Mouse (Mus musculus): ENCODE results near the gene Sbno1. TPM values are rescaled to one million over a fixed set of nuclear protein-coding genes. Genes with fewer than 3 reads are reported as not detected.

The Sbno1 gene
- polyA plus RNA-seq, 1 experiment = 47.6 TPM

GRCm38 (mm10) chr5:124338791-124339190, 87.0 kb downstream of the Sbno1 start:
- no peak overlapping the region for H3K4me3 ChIP-seq (ENCODE audit: insufficient read depth, low read depth, low read length)
- H3K27ac ChIP-seq (replicated peaks; ENCODE audit: low read depth, low read length) = no peak overlapping the region
- H3K4me1 ChIP-seq (ENCODE audit: control insufficient read depth, insufficient read depth, insufficient read length, low read length) = no peaks in the 10 kb centered on the region

- Histone ChIP-seq H3K4me1 (ENCODE audit: control insufficient read depth, insufficient read depth, insufficient read length, low read length) (no peaks in the 10 kb centered on the region), H3K27ac (replicated peaks; ENCODE audit: low read depth, low read length) (no peak overlapping the region)
Measured at GRCm38 (mm10) chr5:124337909-124338308, 87.9 kb downstream of the Sbno1 start.

GRCm38 (mm10) chr5:124337103-124337502, 88.7 kb downstream of the Sbno1 start:
- H3K4me3 ChIP-seq (ENCODE audit: insufficient read depth, low read depth, low read length) = no peak overlapping the region
- no peak overlapping the region for H3K27ac ChIP-seq (replicated peaks; ENCODE audit: low read depth, low read length)
- no peaks in the 10 kb centered on the region for H3K4me1 ChIP-seq (ENCODE audit: control insufficient read depth, insufficient read depth, insufficient read length, low read length)

More at GRCm38 (mm10) chr5:124337909-124338308, 87.9 kb downstream of the Sbno1 start:
- no peak overlapping the region for H3K4me3 ChIP-seq (ENCODE audit: insufficient read depth, low read depth, low read length)

- no peaks in the 10 kb centered on the region for H3K4me1 ChIP-seq (ENCODE audit: control insufficient read depth, insufficient read depth, insufficient read length, low read length)
- no peak overlapping the region for H3K4me3 ChIP-seq (ENCODE audit: insufficient read depth, low read depth, low read length)
- no peak overlapping the region; the same call in 1 of the 2 replicates for H3K27ac ChIP-seq (replicated peaks; ENCODE audit: low read depth, low read length)
Measured at GRCm38 (mm10) chr5:124334392-124334791, 91.4 kb downstream of the Sbno1 start.

- Histone ChIP-seq H3K4me1 (ENCODE audit: control insufficient read depth, insufficient read depth, insufficient read length, low read length) (no peaks in the 10 kb centered on the region), H3K27ac (replicated peaks; ENCODE audit: low read depth, low read length) (no peak overlapping the region), H3K4me3 (ENCODE audit: insufficient read depth, low read depth, low read length) (no peak overlapping the region)
Measured at GRCm38 (mm10) chr5:124330086-124330485, 95.7 kb downstream of the Sbno1 start.

- peak within 1 kb of the TSS; percentile 69 for H3K4me3 ChIP-seq (ENCODE audit: insufficient read depth, low read depth, low read length)
- H3K27ac ChIP-seq (replicated peaks; ENCODE audit: low read depth, low read length) = peak within 1 kb of the TSS; percentile 48
- H3K4me1 ChIP-seq (ENCODE audit: control insufficient read depth, insufficient read depth, insufficient read length, low read length) = no peaks in the 10 kb centered on the region
Measured at GRCm38 (mm10) chr5:124327510-124328364, 98.1 kb downstream of the Sbno1 start, which contains the start of the genes Mphosph9 and 2810006K23Rik. TSS of gene Mphosph9 (minus strand) at chr5:124327972. TSS of gene 2810006K23Rik (plus strand) at chr5:124328089.

- Histone ChIP-seq H3K4me3 (ENCODE audit: insufficient read depth, low read depth, low read length) (peak overlapping the region; percentile 67), H3K4me1 (ENCODE audit: control insufficient read depth, insufficient read depth, insufficient read length, low read length) (no peaks in the 10 kb centered on the region), H3K27ac (replicated peaks; ENCODE audit: low read depth, low read length) (no peak overlapping the region)
Measured at GRCm38 (mm10) chr5:124326829-124327228, 99.0 kb downstream of the Sbno1 start.

Other genes starting within 250 kb of the Sbno1 start
- 20.3 and 21.8 TPM in 2 replicates for gene Pitpnm2, start 176.2 kb downstream of the Sbno1 start, polyA plus RNA-seq (2012; ENCODE audit: insufficient read depth, insufficient read length, missing spikeins)
- 2.0 and 3.7 TPM in 2 replicates for gene Mphosph9, start 98.0 kb downstream of the Sbno1 start, polyA plus RNA-seq (2012; ENCODE audit: insufficient read depth, insufficient read length, missing spikeins)
- 17.1 and 19.3 TPM in 2 replicates for gene 2810006K23Rik, start 97.9 kb downstream of the Sbno1 start, polyA plus RNA-seq (2012; ENCODE audit: insufficient read depth, insufficient read length, missing spikeins)
- gene Cdk2ap1, start 62.9 kb downstream of the Sbno1 start, polyA plus RNA-seq (2012; ENCODE audit: insufficient read depth, insufficient read length, missing spikeins) = 61.9 and 82.3 TPM in 2 replicates
- gene Kmt5a, start 13.9 kb upstream of the Sbno1 start, polyA plus RNA-seq (2012; ENCODE audit: insufficient read depth, insufficient read length, missing spikeins) = 63.9 and 139 TPM in 2 replicates
- gene Rilpl2, start 52.4 kb upstream of the Sbno1 start, polyA plus RNA-seq (2012; ENCODE audit: insufficient read depth, insufficient read length, missing spikeins) = 10.8 and 15.6 TPM in 2 replicates
- 12.4 and 13.4 TPM in 2 replicates for gene Snrnp35, start 57.1 kb upstream of the Sbno1 start, polyA plus RNA-seq (2012; ENCODE audit: insufficient read depth, insufficient read length, missing spikeins)
- 4.9 and 8.7 TPM in 2 replicates for gene Rilpl1, start 105.4 kb upstream of the Sbno1 start, polyA plus RNA-seq (2012; ENCODE audit: insufficient read depth, insufficient read length, missing spikeins)
- 330 and 403 TPM in 2 replicates for gene Tmed2, start 114.7 kb upstream of the Sbno1 start, polyA plus RNA-seq (2012; ENCODE audit: insufficient read depth, insufficient read length, missing spikeins)
- 2.1 and 3.7 TPM in 2 replicates for gene Ddx55, start 126.9 kb upstream of the Sbno1 start, polyA plus RNA-seq (2012; ENCODE audit: insufficient read depth, insufficient read length, missing spikeins)
- gene Eif2b1, start 153.1 kb upstream of the Sbno1 start, polyA plus RNA-seq (2012; ENCODE audit: insufficient read depth, insufficient read length, missing spikeins) = 28.3 and 32.1 TPM in 2 replicates
- 26.3 and 29.6 TPM in 2 replicates for gene Gtf2h3, start 153.1 kb upstream of the Sbno1 start, polyA plus RNA-seq (2012; ENCODE audit: insufficient read depth, insufficient read length, missing spikeins)
- gene Atp6v0a2, start 202.6 kb upstream of the Sbno1 start, polyA plus RNA-seq (2012; ENCODE audit: insufficient read depth, insufficient read length, missing spikeins) = 26.3 and 29.0 TPM in 2 replicates